Mouse (Mus musculus): ENCODE results near the gene Zbtb40.
A peak's percentile ranks its signal among the peaks of the same experiment; 100 is the strongest.

The Zbtb40 gene

DNA sequence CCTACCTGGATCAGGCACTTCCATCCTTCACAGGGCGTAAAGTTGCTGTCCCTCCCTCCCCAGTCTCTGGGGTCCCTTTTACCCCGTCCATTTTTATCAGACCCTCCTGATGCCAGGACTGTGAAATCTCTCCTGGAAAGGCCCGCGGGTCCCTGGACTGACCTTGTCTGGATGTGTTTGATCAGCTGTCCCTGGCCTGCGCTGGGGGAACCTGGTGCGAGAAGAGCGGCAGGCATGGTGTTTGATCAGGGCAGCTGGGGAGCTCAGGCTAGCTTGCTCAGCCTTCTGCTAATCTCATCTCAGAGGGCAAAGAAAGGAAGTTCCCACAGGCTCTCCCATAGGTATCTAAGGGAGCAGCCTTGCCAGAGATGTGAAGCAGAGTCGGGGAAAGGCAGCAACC is 71.4 kb downstream of the Zbtb40 start:
- no peak for DNase-seq (ENCODE audit: low read depth)

DNA sequence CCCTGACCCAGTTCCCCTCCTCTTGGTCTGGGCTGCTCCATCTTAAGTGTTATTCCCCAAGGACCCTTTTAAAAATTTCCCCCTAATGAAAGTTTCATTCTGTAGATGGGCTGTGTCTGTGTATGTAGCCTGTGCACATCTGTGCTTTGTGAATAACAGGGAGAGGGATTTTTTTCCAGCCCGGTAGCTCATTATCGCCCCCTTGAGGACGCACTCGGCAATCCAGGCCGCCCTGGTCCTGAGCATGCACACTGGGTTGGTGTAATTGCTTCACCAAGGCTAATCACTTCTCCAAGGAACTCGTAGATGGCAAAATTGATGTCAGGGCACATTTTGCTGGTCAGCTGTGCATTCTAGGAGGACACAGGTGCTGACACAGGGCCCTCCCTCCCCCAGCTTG is 77.7 kb downstream of the Zbtb40 start:
- peak; percentile 37 for DNase-seq (ENCODE audit: low read depth)

DNA sequence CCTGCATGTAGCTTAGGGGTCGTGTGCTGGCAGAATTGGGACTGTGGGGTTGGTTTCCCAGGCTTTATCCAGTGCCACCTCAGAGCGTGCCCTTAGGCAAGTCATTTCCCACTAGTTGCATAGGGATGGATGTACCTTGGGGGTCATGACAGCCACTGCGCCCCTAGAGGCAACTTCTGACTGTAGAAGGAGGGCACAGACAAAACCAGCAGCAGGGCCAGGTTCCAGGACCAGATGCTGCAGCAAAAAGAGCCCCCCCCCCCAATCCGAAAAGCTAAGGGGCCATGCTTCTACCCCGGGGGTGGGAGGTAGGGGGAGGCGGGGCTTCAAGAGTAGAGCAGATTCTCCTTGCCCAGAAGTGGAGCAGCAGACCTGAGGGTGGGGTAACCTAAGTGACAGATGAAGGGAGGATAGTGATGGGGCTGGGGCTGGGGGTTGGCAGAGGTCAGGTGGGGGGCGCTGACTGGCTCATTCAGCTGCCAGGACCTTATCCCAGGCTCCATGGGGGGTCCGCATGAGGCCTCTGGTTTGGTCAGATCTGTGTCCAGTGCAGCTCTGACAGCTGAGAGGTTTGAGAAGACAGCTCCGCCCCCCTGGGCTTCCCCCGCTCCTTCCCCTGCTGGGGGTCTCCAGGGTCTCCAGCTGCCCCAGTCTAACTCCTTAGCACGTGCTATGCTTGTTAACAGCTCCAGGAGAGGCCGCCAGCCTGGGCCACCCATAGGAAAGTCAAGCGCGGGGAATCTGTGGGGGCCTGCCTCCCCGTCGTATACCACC is 78.9 kb downstream of the Zbtb40 start:
- no peak for DNase-seq (ENCODE audit: low read depth)

DNA sequence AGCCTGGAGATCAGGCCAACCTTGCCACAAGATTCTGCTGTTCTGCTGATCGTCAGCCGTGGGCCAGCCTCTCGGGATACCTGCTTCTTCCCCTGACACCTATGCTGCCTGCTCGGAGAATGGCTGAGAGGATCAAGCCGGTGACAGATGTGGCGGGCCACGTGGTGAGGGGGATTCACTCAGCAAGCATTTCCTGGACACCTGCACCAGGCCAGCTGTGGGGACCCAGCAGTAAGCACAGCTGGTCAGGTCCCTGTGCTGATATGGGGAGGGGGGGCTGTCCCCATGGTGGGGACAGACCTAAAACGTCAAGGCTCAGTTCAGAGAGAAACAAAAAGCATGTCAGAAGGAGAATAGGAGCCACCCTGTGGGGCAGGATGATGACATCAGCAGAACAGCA is 79.5 kb downstream of the Zbtb40 start:
- DNase-seq (ENCODE audit: low read depth): no peak

DNA sequence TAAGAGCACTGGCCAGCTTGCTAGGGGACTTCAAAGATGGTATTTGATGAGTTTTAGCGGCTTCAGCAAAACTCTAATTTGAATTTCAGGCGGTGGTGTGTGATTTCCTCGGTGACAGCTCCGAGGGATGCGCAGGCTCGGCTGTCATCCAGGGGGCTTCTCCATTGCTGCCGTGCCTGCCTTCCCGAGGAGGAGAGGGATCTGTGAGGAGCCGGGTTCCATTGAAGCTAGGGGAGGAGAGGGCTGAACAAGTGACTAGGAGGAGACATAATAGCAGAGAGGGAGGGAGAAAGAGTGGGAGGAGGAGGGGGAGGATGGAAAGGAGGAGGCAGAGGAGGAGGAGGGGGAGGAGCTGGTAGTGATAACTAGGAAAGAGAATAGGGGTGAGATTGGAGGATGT is 81.1 kb downstream of the Zbtb40 start:
- no peak for DNase-seq (ENCODE audit: low read depth)

DNA sequence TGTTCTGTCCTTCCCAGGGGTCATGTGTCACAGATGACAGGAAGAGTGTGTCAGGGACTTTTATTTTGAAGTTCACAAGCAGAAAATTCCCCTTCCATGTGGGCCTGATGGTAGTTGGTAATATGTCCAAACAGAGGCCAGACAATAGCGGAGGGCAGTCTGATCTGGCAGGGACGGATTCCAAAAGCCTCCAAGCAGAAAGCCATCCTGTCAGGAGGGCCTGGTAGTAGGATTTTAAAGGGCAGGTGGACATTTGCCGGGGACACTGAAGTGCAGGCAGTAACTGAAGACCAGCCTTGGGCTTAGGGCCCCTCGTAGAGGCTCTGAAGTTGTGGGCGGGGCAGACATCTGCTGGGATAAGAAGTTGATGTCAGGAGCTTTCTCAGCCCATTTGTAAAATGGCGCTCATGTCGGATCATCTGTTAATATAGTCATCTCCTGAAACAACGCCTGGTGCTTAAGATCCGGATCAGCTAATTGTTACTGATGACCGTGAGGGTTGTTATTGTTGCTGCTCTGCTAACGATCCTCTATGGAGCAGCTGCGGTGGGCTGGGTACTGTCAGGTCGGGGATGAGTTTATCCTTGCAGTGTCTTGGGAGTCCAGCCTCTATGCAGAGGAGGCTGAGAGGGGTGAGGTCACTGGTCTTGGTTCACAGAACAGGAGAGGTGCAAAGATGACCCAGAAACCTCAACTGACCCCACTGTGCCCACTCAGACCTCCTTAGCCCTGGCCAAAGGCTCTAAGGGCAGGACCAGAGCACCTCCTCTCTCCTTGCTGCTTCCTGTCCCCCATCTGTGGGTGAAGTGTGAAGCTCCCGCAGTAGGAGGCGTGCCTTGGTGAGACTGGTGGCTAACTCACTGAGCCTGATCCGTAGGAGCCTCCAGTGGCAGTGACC is 81.9 kb downstream of the Zbtb40 start:
- DNase-seq (ENCODE audit: low read depth): no peak

DNA sequence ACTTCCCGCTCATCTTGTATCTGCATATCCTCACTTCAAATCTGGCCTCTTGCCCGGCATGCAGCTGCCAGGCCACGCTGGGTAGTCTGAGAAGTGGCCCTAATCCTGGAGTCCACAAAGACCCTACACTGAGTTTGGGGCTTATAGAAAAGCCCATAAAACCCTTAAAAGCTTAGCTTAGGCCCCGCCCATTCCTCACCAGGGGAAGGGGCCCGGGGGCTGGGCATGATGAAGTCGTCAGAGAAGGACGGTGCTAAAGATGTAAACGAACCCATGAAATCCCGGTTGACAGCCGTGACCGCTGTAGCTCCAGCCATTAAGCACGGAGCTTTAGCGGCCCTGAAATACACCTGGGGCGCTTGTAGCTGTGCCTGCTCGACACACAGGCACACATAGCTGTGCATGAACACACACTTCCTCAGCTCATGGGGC is 83.6 kb downstream of the Zbtb40 start:
- no peak for DNase-seq (ENCODE audit: low read depth)

DNA sequence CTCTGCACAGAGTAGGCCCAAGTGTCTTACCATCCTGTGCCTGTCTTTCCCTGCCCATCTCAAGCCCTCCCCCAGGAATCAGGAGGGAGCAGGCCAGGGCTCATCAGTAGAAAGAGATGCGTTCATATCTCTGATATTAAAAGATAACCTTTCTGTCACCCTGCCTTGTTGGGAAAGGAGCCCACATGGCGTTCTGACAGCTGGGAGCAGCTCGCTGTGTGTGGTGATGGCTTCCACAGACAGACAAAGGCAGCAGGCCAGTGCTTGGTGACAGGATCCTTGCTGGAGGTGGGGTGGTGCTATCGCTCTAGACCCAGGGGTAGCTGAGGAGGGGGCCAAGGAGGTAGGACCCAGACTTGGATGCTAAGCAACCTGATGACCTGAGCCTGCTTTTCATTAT is 86.2 kb downstream of the Zbtb40 start:
- DNase-seq (ENCODE audit: low read depth): no peak

DNA sequence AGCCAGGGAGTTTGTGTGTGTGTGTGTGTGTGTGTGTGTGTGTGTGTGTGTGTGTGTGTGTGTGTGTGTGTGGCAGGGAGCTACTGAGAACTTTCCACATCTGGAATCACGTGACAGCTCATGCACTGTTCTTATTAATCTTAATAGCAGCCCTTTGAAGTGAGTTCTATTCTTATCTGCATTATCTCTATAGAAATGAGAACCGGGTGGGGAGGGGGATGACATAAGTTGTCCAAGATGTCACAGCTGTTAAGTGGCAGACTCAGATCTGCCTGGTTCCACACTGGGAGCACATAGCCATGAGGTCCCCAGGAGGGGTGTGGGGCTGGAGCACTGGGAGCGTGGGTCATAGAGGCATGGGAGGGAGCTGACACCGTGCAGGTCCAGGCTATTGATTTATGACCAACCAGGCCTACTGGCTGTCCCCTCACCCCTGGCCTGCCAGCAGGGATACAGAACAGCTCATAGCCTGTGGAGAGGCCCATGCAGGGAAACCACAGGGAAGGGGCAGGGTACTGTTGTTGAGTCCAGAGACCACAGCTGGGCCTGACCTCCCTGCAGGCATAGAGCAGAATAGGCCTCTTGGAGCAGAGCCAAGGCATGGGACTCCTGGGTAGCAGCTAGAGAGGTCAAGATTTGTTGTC is 86.8 kb downstream of the Zbtb40 start:
- no peak for DNase-seq (ENCODE audit: low read depth)

DNA sequence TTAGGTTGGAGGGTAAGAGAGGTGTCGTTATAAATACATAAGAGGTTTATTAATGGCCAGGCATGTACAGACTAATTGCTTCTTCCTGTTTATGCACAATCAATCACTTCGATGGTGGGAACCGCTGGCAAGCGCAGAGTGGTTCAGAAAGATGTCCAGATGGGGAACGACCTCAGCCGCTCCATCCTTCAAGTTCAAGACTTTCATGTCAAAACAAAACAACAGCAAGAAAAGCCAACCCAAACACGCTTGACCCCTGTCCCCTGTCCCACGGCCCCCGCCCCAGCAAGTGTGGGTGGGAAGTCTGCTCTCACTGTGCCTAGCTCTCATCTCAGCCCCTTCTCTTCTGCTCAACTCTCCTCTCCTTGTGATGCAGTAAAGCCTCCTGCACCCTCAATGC is 88.0 kb downstream of the Zbtb40 start:
- no peak for DNase-seq (ENCODE audit: low read depth)

DNA sequence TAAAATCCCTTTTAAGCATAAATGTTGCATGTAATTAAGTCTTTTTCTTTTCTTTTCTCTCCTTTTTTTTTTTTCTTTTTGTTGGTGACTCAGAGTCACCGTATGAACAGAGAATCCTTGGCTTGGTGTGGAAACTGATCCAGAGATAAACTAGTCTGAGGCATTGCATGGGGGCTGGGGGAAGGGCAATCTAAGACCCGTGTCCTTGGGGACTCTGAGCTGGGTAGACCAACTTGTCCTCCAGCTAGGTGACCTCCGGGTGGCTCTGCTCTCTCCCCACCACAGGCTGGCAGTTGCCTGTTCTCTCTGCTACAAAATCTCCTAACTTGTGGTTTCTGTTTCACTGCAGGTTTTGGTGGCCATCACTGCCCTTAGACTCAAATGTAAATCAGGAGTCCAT is 88.5 kb downstream of the Zbtb40 start:
- no peak for DNase-seq (ENCODE audit: low read depth)

DNA sequence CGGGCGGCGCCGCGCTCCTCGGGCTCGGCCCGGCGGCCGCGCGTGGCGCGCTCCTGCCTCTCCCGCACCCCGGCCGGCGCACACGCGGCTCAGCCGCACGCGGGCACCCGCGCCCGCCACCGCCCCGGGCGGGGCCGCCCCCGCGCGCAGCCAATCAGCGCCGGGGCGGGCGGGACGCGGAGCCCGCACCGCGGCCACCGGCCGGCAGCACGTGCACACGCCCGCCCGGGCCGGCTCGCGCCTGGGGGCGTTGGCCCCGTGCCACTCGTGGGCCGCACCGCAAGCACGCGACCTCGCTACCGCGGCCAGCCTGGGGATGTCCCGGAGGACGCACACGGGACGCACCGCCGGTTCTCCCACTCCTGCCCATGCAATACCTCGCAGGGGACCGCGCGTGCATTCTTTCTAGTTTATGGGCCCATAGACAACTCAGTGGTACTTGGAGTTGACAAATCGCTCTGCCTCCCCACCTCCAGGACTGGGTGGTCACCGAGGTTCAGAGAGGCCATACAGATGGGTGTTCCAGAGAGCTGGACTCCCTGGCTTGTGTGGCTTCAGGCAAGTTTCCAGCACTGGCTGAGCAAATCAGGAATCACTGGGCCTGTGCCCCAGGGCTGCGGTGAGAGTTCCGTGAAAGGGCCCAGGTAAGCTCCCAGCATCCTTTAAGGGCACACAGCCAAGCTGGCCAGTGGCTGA is 91.7 kb downstream of the Zbtb40 start, which contains the start of gene Epha8:
Epha8 (minus strand) TSS at position 66 of the 696 bp plus-strand sequence.
- no peak for DNase-seq (ENCODE audit: low read depth)

DNA sequence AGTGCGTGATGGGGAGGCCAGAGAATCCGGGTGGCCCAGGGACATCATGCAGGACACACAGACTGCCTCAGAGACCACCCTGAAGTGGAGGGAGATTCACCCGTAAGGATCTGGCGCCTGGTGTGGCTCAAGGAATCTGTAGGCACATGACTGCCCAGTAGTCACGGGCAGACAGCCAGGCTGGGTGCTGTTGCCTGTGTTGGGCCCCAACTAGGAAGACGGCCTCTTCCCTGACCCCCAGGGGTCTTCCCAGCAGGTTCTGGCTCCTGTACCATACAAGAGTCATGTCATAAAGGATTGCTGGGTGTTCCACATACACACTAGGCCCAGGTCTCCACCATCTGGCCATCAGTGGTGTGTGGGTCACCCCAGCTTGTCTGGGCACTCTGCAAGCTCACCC is 94.0 kb downstream of the Zbtb40 start:
- DNase-seq (ENCODE audit: low read depth): no peak

DNA sequence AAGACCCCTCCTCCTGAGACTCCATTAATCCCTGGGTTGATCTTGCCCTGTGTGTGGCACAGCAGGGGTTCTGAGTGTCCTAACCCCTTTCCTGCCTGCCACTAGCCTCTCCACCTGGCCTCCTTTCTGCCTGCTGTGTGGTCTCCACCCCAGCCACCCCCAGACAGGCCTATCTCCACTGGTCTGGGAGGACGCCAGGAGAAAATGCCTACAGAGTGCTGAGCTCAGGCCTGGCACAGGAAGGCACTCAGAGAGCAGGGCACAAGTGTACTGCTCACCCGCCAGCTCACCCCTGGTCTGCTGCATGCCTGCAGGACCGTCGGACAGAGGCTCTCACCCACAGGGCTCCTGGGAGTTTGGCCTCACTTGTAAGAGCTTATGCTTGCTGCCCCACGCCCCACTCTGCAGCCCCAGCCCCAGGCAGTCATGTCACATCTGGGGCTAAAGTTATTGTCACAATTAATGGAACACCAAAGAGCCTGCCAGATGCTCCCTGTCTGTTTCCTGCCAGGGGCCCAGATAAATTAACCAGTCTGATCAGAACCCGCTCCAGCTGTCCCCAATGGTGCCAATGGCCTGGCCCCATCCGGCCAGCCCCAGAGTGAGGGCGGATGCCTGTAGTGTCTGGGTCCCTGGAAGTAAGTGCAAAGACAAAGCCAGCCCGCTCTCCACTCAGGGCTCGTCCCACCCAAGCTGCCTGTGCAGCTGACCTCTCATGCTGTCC is 99.2 kb downstream of the Zbtb40 start:
- no peak for DNase-seq (ENCODE audit: low read depth)

DNA sequence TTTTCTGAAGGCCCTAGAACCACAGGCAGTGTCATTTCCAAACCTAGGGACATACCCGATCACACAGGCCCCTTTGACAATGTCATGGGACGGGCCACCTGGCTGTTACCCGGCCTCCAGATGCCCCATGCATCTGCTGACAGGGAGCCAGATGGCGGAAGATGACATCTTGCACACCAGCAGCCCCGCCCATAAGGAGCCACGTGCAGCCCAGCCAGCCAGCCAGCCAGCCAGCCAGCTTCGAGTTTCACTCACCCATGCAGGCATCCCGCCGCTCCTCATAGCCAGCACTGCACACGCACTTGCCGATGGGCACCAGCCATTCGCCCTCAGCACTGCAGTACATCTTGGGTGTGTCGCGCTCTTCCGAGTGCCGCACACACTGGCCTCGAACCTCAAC is 103.2 kb downstream of the Zbtb40 start:
- DNase-seq (ENCODE audit: low read depth): no peak

DNA sequence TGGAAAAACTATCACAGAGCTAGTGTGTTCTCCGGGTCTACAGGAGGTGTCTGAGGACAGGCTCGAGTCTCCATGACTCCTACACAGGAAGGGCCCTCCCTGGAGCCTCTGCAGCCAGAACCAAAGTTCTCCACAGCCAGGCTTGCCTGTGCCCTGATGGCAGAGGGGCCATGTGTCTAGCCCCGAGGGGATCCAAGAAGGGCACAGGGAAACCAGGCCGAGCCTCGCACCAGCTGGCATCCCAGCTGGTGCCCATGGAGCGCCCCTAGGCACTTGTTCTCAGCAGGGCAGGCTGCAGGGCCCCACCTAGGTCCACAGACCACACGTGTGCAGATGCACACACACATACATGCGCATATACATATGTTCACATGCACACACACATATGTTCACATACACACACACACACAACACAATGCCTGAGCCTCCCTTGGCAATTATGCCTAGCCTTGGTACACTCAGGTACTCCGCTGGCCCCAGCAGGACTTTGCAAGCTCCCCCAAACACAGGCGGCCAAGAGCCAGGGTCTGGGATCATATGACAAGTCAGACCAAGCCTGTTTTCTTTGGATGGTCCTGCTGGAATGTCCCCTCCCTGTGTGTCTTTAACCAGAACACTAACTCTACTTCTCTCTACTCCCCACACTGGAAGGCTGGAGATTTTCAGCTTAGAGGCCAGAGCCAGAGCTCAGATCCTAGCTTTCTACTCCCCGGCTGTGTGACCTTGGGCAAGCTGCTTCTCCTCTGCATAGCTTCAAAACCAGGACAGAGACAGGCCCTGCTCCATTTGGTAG is 103.8 kb downstream of the Zbtb40 start:
- DNase-seq (ENCODE audit: low read depth): no peak

DNA sequence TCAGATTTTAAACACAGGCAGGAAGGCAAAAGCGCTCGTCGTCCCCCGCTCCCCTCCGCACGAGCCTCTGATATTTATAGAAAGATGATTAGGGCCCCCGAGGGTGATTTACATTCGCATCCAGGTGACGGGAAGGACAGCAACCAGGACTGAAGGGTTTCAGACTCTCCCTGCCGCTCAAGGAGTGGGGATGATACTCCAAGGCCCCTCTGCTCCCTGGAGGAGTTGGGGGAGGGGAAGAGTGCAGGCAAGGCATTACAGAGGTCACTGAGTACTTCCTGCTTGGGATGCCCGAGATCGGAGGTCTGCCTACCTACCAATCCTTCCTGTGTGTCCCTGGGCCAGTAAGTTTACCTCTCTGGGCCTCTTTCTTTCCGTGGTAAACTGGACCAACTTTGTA is 105.4 kb downstream of the Zbtb40 start:
- no peak for DNase-seq (ENCODE audit: low read depth)

DNA sequence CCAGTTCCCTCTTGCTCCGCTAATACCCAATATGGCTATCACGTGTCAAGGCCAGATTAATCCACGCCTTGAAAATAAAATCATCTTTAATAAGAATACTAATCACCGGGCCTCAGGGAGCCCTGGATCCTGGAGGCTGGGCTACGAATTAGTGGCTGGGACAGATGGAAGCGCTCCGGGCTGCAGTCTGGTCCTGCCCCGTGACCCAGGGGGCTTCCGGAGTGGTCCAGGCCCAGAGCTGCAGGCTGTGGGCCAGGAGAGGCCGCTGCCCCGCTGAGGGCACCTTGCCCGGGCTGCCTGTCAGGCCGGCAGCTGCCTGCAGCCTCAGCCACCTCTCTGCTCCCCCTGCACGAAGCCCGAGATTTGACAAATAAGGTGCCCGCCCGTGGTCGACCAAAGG is 105.8 kb downstream of the Zbtb40 start:
- no peak for DNase-seq (ENCODE audit: low read depth)

DNA sequence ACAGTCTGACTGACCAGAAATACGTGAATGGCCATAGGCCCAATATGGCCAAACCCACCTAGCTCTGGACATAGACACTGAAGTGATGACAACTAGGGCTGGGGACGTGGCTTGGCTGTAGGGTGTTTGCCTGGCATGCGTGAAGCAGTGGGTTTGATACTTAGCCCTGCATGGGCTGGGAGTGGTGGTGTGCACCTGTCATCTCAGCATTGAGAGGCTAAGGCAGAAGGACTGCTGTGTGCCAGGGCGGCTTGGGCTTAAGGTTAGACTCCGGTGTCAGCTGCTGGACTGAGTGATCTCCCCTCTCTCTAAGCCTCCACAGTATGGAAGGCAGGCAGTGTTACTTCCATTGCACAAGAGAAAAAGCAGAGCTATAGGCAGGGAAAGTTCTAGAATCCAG is 110.7 kb downstream of the Zbtb40 start:
- no peak for DNase-seq (ENCODE audit: low read depth)

DNA sequence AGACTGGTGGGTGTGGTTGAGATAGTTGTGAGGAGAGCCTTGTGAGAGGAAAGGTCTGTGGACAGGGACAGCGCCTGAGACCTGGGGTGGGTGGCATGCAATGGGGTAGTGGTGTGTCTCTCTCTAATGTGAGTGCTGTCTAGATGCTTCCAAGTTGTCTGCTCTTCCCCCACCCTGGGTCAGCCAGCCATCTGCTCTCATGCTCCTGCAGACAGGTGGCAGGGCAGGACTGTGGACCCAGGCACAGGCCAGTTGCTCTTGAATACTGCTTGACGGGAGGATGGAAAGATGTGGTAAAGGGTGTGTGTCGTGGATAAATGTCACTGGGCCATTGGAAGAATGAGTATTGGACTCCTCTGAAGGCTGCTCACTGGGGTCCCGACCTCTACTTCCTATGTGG is 111.3 kb downstream of the Zbtb40 start:
- DNase-seq (ENCODE audit: low read depth): no peak
